Mouse (Mus musculus): ENCODE measurements at regions not wholly inside any gene's neighbourhood (a gene's known extent, or its start where the extent isn't known, plus 50 kb on each side); places are given as distances from the start of the nearest gene placed in this dataset.
"Not testable (repeated sequence)": the region's sequence is repeated elsewhere in the genome, so short reads cannot be mapped to it uniquely, and the experiment has no call there.

- DNase-seq (ENCODE audit: low read depth, low spot score), result no peak
Observed at GRCm38 (mm10) chr19:49115484-49115883, 909.7 kb downstream of the Sorcs3 start.

GRCm38 (mm10) chr19:49131664-49132063 is 925.8 kb downstream of the Sorcs3 start:
- no peak for DNase-seq (ENCODE audit: low read depth, low spot score)

- no peak for DNase-seq (ENCODE audit: low read depth, low spot score)
Observed at GRCm38 (mm10) chr19:49172078-49172477, 966.3 kb downstream of the Sorcs3 start.

- no peak for DNase-seq (ENCODE audit: low read depth, low spot score)
Observed at GRCm38 (mm10) chr19:49207971-49208370, 1002.1 kb downstream of the Sorcs3 start.

GRCm38 (mm10) chr19:49242601-49243000 is 1036.8 kb downstream of the Sorcs3 start:
- no peak for DNase-seq (ENCODE audit: low read depth, low spot score)

- DNase-seq (ENCODE audit: low read depth, low spot score), result no peak
Observed at GRCm38 (mm10) chr19:49245114-49245714, 1039.4 kb downstream of the Sorcs3 start.

GRCm38 (mm10) chr19:49264616-49265015 is 1058.8 kb downstream of the Sorcs3 start:
- DNase-seq (ENCODE audit: low read depth, low spot score), result no peak

GRCm38 (mm10) chr19:49267864-49268480 is 1062.1 kb downstream of the Sorcs3 start:
- DNase-seq (ENCODE audit: low read depth, low spot score), result no peak

GRCm38 (mm10) chr19:49282626-49283261 is 1076.9 kb downstream of the Sorcs3 start:
- no peak for DNase-seq (ENCODE audit: low read depth, low spot score)

GRCm38 (mm10) chr19:49294980-49295379 is 1089.2 kb downstream of the Sorcs3 start:
- no peak for DNase-seq (ENCODE audit: low read depth, low spot score)

- DNase-seq (ENCODE audit: low read depth, low spot score), result no peak
Observed at GRCm38 (mm10) chr19:49299351-49300271, 1093.8 kb downstream of the Sorcs3 start.

- DNase-seq (ENCODE audit: low read depth, low spot score), result no peak
Observed at GRCm38 (mm10) chr19:49301364-49302091, 1095.7 kb downstream of the Sorcs3 start.

- DNase-seq (ENCODE audit: low read depth, low spot score), result no peak
Observed at GRCm38 (mm10) chr19:49305804-49306203, 1100.0 kb downstream of the Sorcs3 start.

- DNase-seq (ENCODE audit: low read depth, low spot score), result no peak
Observed at GRCm38 (mm10) chr19:49314229-49314628, 1108.4 kb downstream of the Sorcs3 start.

- no peak for DNase-seq (ENCODE audit: low read depth, low spot score)
Observed at GRCm38 (mm10) chr19:49359642-49360041, 1153.8 kb downstream of the Sorcs3 start.

- no peak for DNase-seq (ENCODE audit: low read depth, low spot score)
Observed at GRCm38 (mm10) chr19:49360715-49361114, 1154.9 kb downstream of the Sorcs3 start.

- DNase-seq (ENCODE audit: low read depth, low spot score), result not testable (repeated sequence)
Observed at GRCm38 (mm10) chr19:49361116-49361515, 1155.3 kb downstream of the Sorcs3 start.

GRCm38 (mm10) chr19:49372921-49373320 is 1167.1 kb downstream of the Sorcs3 start:
- no peak for DNase-seq (ENCODE audit: low read depth, low spot score)

GRCm38 (mm10) chr19:49374295-49374694 is 1168.5 kb downstream of the Sorcs3 start:
- no peak for DNase-seq (ENCODE audit: low read depth, low spot score)

GRCm38 (mm10) chr19:49374926-49375325 is 1169.1 kb downstream of the Sorcs3 start:
- no peak for DNase-seq (ENCODE audit: low read depth, low spot score)

All from skeletal muscle tissue, adult 2 months (tissue).